Mouse (Mus musculus): ENCODE data around the gene Sytl3. TPM values are rescaled to one million over a fixed set of nuclear protein-coding genes. Genes with fewer than 3 reads are reported as not detected.
"Not testable (repeated sequence)": the region's sequence is repeated elsewhere in the genome, so short reads cannot be mapped to it uniquely, and the experiment has no call there.

Gene Sytl3
- polyA plus RNA-seq, 1 experiment from 2014 or later: 0.90 TPM

DNA sequence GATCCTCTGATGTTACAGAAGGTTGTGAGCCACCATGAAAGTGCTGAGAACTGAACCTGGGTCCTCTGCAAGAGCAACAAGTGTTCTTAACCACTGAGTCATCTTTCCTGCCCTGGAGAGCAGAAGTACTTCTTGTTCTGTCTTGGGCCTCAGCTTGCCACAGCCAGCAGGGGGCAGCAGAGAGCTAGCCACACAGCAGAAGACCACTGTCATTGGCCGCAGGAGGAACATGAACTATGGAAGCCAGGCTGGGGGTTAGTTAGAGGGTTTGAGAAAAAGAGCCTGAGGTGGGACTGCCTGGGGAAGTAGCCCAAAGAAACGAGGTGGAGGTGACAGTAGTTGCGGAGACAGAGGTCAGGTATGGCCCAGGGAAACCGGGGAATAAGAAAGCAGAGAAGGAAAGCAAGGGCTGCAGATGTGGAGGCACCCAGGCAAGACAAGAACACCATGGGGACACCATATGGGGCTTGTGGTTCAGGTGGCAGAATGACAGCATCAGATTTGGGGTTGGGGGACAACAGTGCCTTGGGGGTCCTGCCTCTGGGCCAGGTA lies 38.4 kb downstream of the Sytl3 start:
- 35% methylated on average over 3 of the region's 4 CpGs for WGBS
- H3K27me3 ChIP-seq (ENCODE audit: control insufficient read depth, insufficient read depth, low read depth, low read length); H3K27ac ChIP-seq (ENCODE audit: low read length); H3K9ac ChIP-seq (ENCODE audit: low read length); H3K4me3 ChIP-seq (ENCODE audit: low read length); H3K4me1 ChIP-seq (replicated peaks; ENCODE audit: control insufficient read depth, insufficient read depth, low read length); H3K36me3 ChIP-seq (ENCODE audit: control insufficient read depth, insufficient read depth, low read length); H3K4me2 ChIP-seq (ENCODE audit: low read depth, low read length); H3K9me3 ChIP-seq (ENCODE audit: control insufficient read depth, low read length): not testable (repeated sequence)
- peak; percentile 73; the same call in 1 of the 2 replicates for ATAC-seq (ENCODE audit: low read depth)

DNA sequence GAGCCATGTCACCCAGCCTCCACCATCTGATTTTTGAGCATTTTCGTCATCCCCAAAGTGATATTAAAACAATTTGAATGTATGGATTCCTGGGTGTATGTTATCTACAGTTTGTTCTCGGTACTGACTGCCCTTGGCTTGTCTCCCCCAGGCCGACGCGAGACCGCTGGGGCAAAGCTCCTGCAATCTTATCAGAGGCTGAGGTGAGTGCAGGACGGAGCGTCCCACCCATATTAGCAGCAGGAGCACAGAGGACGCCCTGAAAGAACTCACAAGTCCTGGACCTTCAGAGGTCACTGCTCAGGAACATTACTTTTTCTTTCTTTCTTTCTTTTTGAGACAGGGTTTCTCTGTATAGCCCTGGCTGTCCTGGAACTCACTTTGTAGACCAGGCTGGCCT lies 40.6 kb downstream of the Sytl3 start:
- not testable (repeated sequence) for H3K4me3 ChIP-seq (ENCODE audit: low read length); H3K4me1 ChIP-seq (replicated peaks; ENCODE audit: control insufficient read depth, insufficient read depth, low read length); H3K27me3 ChIP-seq (ENCODE audit: control insufficient read depth, insufficient read depth, low read depth, low read length); H3K4me2 ChIP-seq (ENCODE audit: low read depth, low read length); H3K36me3 ChIP-seq (ENCODE audit: control insufficient read depth, insufficient read depth, low read length); H3K9me3 ChIP-seq (ENCODE audit: control insufficient read depth, low read length); H3K27ac ChIP-seq (ENCODE audit: low read length); ATAC-seq (ENCODE audit: low read depth); H3K9ac ChIP-seq (ENCODE audit: low read length)
- WGBS: 78% methylated on average over 8 of the region's 9 CpGs

DNA sequence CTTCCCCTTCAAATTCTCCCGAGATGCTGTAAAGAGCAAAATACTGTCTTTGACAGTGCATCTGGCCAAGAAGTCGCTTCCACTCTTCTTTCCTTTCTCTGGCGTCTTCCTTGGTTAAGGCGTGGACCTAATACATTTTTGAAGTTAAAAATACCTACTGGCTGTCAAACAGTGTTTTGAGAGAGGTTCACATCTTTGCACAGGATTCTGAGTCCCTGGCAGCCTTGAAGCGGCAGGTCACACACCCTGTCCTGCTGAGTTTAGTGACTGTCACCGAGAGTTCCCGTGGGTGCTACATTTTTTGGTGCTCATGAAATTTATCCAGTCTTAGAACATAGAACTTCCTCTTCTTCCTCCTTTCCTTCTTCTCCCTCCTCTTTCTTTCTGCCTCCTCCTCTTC lies 41.2 kb downstream of the Sytl3 start:
- not testable (repeated sequence) for H3K9ac ChIP-seq (ENCODE audit: low read length); H3K4me1 ChIP-seq (replicated peaks; ENCODE audit: control insufficient read depth, insufficient read depth, low read length); H3K4me3 ChIP-seq (ENCODE audit: low read length); H3K4me2 ChIP-seq (ENCODE audit: low read depth, low read length); H3K36me3 ChIP-seq (ENCODE audit: control insufficient read depth, insufficient read depth, low read length); H3K27me3 ChIP-seq (ENCODE audit: control insufficient read depth, insufficient read depth, low read depth, low read length); H3K9me3 ChIP-seq (ENCODE audit: control insufficient read depth, low read length); ATAC-seq (ENCODE audit: low read depth); H3K27ac ChIP-seq (ENCODE audit: low read length)
- 73% methylated on average over 4 of the region's 7 CpGs for WGBS

DNA sequence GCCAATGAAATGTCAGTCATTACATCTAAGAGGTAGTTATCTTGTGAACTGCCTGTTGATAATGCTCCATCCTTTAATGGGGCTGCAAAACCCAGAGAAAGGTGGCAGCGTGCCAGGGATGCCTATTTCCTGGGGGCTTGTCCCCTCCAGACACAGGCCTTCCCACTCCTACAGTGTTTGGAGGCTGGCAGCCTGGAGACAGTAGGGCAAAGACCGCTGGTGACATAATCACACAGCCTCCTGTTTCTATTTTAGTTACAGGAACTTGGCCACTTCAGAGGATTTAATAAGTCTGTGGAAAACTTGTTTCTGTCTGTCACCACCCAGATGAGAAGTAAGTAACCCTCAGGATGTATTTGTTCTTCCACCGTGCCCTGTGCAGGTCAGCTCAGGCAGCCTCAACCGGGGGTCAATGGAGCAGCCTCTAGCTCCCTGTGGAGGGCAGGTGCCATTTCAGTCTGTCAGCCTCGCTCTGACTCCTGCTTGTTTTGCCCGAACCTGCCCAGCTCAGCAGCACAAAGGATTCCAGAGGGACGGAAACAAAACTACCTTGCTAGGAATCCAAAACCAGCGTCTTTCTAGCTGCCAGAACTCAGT lies 43.8 kb downstream of the Sytl3 start:
- not testable (repeated sequence) for H3K27me3 ChIP-seq (ENCODE audit: control insufficient read depth, insufficient read depth, low read depth, low read length); H3K9ac ChIP-seq (ENCODE audit: low read length); H3K4me2 ChIP-seq (ENCODE audit: low read depth, low read length); H3K9me3 ChIP-seq (ENCODE audit: control insufficient read depth, low read length); H3K4me3 ChIP-seq (ENCODE audit: low read length); H3K27ac ChIP-seq (ENCODE audit: low read length); H3K36me3 ChIP-seq (ENCODE audit: control insufficient read depth, insufficient read depth, low read length); H3K4me1 ChIP-seq (replicated peaks; ENCODE audit: control insufficient read depth, insufficient read depth, low read length)
- 37% methylated on average over 2 of the region's 8 CpGs for WGBS
- peak; percentile 23; the same call in 1 of the 2 replicates for ATAC-seq (ENCODE audit: low read depth)

DNA sequence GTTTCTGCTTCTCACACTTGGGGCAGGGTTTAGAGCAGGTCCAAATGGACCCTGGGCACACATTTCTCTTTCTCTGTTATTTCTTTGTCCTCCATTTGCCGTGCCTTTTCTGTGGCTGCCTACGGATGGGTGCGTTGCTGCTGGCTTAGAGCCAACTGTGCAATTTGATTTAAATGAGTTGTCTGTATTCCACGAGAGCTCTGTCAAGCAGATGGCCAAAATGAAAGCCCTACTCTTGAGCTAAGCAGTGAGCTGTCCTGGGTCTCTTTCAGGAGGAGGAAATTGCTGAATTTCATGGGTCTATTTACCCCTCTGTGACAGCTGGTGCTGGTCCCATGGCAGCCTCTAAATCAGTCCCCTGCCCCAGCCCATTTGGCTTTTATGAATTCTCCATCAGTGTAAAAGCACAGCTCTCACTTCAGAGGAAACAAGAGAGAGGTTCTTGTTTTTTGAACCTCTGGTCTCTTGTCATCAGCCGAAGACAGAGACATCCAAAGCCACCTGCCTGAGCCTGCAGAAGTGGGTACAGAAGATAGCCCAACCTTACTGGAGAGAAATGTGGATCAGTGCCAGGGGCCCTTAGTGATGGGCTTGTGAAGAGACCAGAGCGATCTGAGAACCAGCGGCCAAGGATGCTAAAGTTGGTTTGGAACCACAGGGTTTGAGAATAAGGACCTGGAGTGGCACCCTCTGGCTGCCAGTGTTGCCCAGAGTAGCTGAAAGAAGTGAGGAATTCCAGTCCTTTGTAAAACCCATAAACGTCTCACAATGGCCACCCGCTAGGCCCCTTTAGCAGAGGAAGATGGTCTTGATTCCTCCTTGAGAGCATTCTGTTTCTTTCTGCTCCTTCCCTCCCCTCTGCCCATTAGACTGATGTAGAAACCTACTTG lies 44.7 kb downstream of the Sytl3 start:
- H3K27me3 ChIP-seq (ENCODE audit: control insufficient read depth, insufficient read depth, low read depth, low read length); H3K4me1 ChIP-seq (replicated peaks; ENCODE audit: control insufficient read depth, insufficient read depth, low read length); H3K4me3 ChIP-seq (ENCODE audit: low read length); H3K9me3 ChIP-seq (ENCODE audit: control insufficient read depth, low read length); H3K9ac ChIP-seq (ENCODE audit: low read length); H3K4me2 ChIP-seq (ENCODE audit: low read depth, low read length); H3K27ac ChIP-seq (ENCODE audit: low read length); H3K36me3 ChIP-seq (ENCODE audit: control insufficient read depth, insufficient read depth, low read length): not testable (repeated sequence)
- peak; percentile 58 for ATAC-seq (ENCODE audit: low read depth)
- WGBS: 46% methylated on average over 8 of the region's 9 CpGs

DNA sequence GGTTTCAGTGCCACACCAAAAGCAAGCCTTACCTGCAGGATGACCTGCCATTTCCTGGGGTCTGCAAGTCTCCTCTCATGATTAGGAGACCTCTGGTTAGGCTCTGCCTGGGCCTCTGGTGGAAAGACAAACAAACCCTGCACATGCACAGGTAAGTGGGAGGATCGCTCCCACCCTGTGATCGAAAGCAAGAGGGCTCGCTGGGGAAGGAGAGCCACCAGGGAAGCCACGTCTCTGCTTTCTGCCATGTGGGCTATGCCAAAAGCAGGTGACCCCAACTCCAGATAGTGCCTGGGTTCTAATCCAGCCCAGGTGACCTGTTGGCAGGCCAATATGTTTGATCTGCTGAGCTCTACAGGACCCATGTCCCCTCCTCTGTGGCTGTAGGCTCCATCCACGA lies 47.6 kb downstream of the Sytl3 start:
- H3K4me2 ChIP-seq (ENCODE audit: low read depth, low read length); H3K9me3 ChIP-seq (ENCODE audit: control insufficient read depth, low read length); H3K27ac ChIP-seq (ENCODE audit: low read length); H3K9ac ChIP-seq (ENCODE audit: low read length); H3K4me1 ChIP-seq (replicated peaks; ENCODE audit: control insufficient read depth, insufficient read depth, low read length); H3K4me3 ChIP-seq (ENCODE audit: low read length); H3K27me3 ChIP-seq (ENCODE audit: control insufficient read depth, insufficient read depth, low read depth, low read length); ATAC-seq (ENCODE audit: low read depth); H3K36me3 ChIP-seq (ENCODE audit: control insufficient read depth, insufficient read depth, low read length): not testable (repeated sequence)
- WGBS: 72% methylated on average over 5 of the region's 5 CpGs

DNA sequence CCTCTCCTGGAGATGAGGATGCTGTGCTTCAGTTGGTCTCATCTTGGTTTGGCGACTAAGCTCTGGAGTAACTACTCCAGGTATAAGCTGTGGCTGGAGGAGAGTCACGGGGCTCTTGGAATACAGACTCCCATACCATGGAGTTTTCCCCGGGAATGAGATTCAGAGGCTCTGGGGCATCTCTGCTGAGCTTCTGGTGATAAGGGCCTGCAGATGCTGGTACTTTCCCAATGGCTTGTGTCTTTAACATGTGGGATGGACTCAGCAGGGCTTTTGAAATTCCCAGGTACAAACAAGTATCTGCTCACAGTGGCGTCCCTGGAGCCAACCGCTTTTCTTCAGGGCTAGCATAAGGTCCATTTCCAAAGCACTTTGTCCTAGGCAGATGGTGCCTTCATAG lies 48.5 kb downstream of the Sytl3 start:
- 89% methylated on average over 5 of the region's 5 CpGs for WGBS
- ATAC-seq (ENCODE audit: low read depth); H3K27me3 ChIP-seq (ENCODE audit: control insufficient read depth, insufficient read depth, low read depth, low read length): not testable (repeated sequence)

DNA sequence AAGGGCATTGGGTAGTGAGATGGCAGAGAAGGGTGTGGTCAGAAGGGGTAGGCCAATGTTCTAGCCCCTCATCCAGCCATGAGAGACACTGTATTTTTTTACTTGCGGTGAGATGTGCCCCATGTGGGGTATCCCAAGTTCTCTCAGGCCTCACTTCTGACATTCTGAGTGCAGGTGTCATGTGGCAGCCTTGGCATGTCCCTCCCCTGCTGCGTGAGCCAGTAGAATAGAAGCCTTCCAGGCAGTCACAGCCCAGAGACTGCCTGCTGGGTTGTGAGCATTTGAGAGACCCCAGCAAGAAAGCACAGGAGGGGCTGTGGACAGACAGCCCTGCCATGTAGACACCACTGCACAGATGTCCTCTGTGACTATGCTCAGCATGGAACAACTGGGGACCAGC lies 49.3 kb downstream of the Sytl3 start:
- WGBS: 78% methylated on average over 2 of the region's 2 CpGs
- not testable (repeated sequence) for H3K36me3 ChIP-seq (ENCODE audit: control insufficient read depth, insufficient read depth, low read length); H3K27me3 ChIP-seq (ENCODE audit: control insufficient read depth, insufficient read depth, low read depth, low read length); H3K9ac ChIP-seq (ENCODE audit: low read length); H3K4me3 ChIP-seq (ENCODE audit: low read length); H3K9me3 ChIP-seq (ENCODE audit: control insufficient read depth, low read length); H3K4me1 ChIP-seq (replicated peaks; ENCODE audit: control insufficient read depth, insufficient read depth, low read length); ATAC-seq (ENCODE audit: low read depth); H3K4me2 ChIP-seq (ENCODE audit: low read depth, low read length); H3K27ac ChIP-seq (ENCODE audit: low read length)

More for the DNA sequence above, 48.5 kb downstream of the Sytl3 start:
- not testable (repeated sequence) for H3K4me3 ChIP-seq (ENCODE audit: low read length); H3K9ac ChIP-seq (ENCODE audit: low read length); H3K36me3 ChIP-seq (ENCODE audit: control insufficient read depth, insufficient read depth, low read length); H3K4me2 ChIP-seq (ENCODE audit: low read depth, low read length); H3K27ac ChIP-seq (ENCODE audit: low read length); H3K9me3 ChIP-seq (ENCODE audit: control insufficient read depth, low read length); H3K4me1 ChIP-seq (replicated peaks; ENCODE audit: control insufficient read depth, insufficient read depth, low read length)

DNA sequence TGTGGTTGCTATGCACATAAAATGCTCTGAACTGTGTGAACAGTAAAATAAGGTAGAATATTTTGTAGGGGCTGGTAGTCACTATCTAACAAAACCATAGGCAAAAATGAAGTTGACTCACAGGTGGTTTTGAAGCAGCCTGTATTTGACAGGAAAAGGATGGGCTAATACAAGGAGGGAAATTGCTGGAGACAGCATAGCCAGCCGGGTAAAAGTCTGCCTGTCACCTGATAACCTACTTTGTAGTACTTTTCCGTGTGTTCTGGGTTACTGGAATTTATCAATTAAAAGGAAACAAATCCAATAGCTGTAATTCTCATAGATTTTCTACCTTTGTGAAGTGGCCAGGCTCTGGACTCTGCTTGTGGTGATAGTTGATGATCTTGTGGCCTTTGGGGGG lies 54.6 kb downstream of the Sytl3 start:
- H3K9me3 ChIP-seq (ENCODE audit: control insufficient read depth, low read length); H3K27ac ChIP-seq (ENCODE audit: low read length); ATAC-seq (ENCODE audit: low read depth); H3K4me1 ChIP-seq (replicated peaks; ENCODE audit: control insufficient read depth, insufficient read depth, low read length); H3K36me3 ChIP-seq (ENCODE audit: control insufficient read depth, insufficient read depth, low read length); H3K9ac ChIP-seq (ENCODE audit: low read length); H3K27me3 ChIP-seq (ENCODE audit: control insufficient read depth, insufficient read depth, low read depth, low read length); H3K4me3 ChIP-seq (ENCODE audit: low read length); H3K4me2 ChIP-seq (ENCODE audit: low read depth, low read length): not testable (repeated sequence)
- WGBS: 70% methylated on average over 2 of the region's 2 CpGs

Measured in lung, embryonic 16.5 days (tissue).